Mouse (Mus musculus) bone marrow, adult 2 months (tissue): ENCODE measurements around the gene Lamtor3.

Source experiments
- CTCF ChIP-seq: fragments of 200-500 bp; IDR thresholded peaks from 2 replicates; pipeline ENCODE4 v1.5.1; 2011; ENCODE audit warnings: low read length, control low read depth; ENCODE audit not compliant: control insufficient read depth, insufficient read depth
- POLR2A ChIP-seq: fragments of 200-500 bp; IDR thresholded peaks from 2 replicates; pipeline ENCODE4 v1.6.1; 2011; ENCODE audit warnings: low read depth, mild to moderate bottlenecking, control low read depth, low read length, borderline replicate concordance; ENCODE audit not compliant: control insufficient read depth

- no peak for TF ChIP-seq POLR2A
- no peak for TF ChIP-seq CTCF
These were observed 21.9 kb upstream of the Lamtor3 start for GRCm38 (mm10) chr3:137896386-137896785.
